Mouse (Mus musculus): Measurements from ENCODE around the gene Ipo13. TPM values are rescaled to one million over a fixed set of nuclear protein-coding genes. Genes with fewer than 3 reads are reported as not detected.

Ipo13 gene
- 40.3 and 48.1 TPM in 2 replicates for polyA plus RNA-seq (2016; fragmentation: Nextera tagmentation; extraction: Ambion mirVana)

DNA sequence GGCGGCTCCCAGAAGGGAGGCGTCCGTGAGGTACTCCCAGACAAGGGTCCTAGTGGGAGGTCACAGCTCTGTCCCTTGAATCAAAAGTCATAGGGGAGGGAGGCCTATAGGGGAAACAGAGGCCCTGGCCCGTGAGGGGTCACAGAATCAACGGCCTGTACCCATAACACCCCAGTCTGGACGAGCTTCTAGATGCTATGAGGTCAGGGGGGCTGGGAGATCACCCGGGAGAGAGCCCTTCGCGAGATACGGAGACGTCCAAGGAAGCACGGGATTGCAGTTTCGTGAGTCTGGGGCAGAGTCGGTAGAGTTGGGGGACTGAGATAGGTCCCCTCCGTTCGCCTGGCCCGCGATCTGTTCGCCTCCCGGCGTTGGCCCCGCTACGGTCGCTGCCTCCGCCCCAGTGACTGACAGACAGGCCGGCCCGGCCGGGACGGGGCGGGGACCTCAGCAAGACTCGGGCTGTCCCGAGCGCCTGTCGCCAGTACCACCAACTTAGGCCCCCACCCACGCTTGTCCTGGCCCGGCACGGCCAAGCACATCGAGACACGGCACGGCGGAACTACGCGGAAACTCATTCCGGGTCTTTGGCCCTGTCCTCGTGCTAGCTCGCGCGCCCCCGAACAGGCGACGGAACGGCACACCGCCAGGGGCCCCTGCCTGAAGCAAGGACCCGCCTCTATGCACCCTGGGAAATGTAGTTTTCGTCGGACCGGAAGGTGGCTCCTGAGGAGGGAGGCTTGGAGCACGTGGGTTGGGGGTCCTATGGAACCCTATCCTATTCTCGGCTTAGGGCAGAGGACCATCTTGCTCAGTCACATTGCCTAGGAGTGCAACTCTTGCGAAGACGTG, at the start of gene Ipo13:
TSS of gene Ipo13 (minus strand) at position 409 of the 852 bp plus-strand sequence.
- Histone ChIP-seq H3K4me3 (replicated peaks) (peak within 1 kb of the TSS; percentile 74), H3K9ac (replicated peaks) (peak within 1 kb of the TSS; percentile 80), H3K4me1 (replicated peaks) (peaks cover 30% of the 10 kb centered on the region), H3K27ac (peak within 1 kb of the TSS; percentile 85), H3K36me3 (peaks cover 26% of the 10 kb centered on the region), H3K27me3 (no peaks in the 10 kb centered on the region), H3K4me2 (peak within 1 kb of the TSS; percentile 100), H3K9me3 (no peaks in the 10 kb centered on the region)
- WGBS, result under 1% methylated on average over 61 of the region's 61 CpGs
- peak; percentile 96 for ATAC-seq (ENCODE audit: insufficient number of reproducible peaks, insufficient read depth, low FRiP score, low TSS enrichment, low read depth)

DNA sequence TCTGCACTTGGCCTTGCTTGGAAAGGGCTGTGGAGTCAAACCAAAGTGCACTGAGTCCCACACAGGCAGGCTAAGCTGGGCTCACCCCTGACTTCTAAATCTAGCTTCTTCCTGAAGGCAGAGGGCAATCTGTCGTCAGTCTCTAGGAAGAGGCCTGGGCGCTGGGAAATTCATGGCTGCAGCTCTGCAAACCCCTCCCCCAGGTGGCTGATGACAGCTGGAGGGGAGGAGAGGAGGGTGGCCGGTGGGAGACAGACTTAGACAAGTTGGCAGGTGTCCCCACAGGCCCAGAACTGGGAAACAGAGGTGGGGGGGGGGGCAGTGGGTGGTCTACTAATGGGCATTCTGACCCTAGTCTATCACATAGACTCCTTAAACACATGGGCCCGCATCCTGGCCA, 42.7 kb upstream of the Ipo13 start:
- Histone ChIP-seq H3K27ac (no peak overlapping the region), H3K9me3 (peaks cover under 1% of the 10 kb centered on the region; the same call in 1 of the 2 replicates), H3K4me2 (no peak overlapping the region), H3K36me3 (peaks cover 71% of the 10 kb centered on the region), H3K4me3 (replicated peaks) (no peak overlapping the region), H3K9ac (replicated peaks) (no peak overlapping the region), H3K4me1 (replicated peaks) (peaks cover 13% of the 10 kb centered on the region), H3K27me3 (no peaks in the 10 kb centered on the region)
- ATAC-seq (ENCODE audit: insufficient number of reproducible peaks, insufficient read depth, low FRiP score, low TSS enrichment, low read depth), result no peak
- WGBS, result 33% methylated on average over 4 of the region's 4 CpGs

DNA sequence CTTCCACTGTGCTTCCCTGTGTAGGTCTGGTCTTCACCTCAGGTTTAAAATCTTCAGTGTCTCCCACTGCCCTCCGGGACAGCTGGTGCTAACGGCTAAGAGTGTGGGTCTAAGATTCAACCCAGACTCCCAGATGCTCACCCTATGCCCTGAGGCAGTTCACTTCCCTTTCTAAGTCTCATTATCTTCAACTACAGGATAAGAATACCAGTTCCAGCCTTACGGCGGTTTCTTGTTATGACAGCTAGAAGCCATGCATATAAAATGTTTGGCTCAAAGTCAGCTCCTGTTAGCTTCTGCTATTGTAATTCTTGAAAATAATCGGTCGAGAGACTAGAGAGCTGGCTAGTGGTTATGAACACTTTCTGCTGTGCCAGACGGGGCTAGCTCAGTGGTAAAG, 32.7 kb upstream of the Ipo13 start:
- Histone ChIP-seq H3K36me3 (peaks cover 36% of the 10 kb centered on the region), H3K4me1 (replicated peaks) (peaks cover 11% of the 10 kb centered on the region), H3K9me3 (peaks cover 6% of the 10 kb centered on the region; the same call in 1 of the 2 replicates), H3K27me3 (no peaks in the 10 kb centered on the region), H3K9ac (replicated peaks) (no peak overlapping the region), H3K4me2 (no peak overlapping the region), H3K4me3 (replicated peaks) (no peak overlapping the region), H3K27ac (no peak overlapping the region)
- ATAC-seq (ENCODE audit: insufficient number of reproducible peaks, insufficient read depth, low FRiP score, low TSS enrichment, low read depth), result no peak
- 75% methylated on average over 7 of the region's 7 CpGs for WGBS

DNA sequence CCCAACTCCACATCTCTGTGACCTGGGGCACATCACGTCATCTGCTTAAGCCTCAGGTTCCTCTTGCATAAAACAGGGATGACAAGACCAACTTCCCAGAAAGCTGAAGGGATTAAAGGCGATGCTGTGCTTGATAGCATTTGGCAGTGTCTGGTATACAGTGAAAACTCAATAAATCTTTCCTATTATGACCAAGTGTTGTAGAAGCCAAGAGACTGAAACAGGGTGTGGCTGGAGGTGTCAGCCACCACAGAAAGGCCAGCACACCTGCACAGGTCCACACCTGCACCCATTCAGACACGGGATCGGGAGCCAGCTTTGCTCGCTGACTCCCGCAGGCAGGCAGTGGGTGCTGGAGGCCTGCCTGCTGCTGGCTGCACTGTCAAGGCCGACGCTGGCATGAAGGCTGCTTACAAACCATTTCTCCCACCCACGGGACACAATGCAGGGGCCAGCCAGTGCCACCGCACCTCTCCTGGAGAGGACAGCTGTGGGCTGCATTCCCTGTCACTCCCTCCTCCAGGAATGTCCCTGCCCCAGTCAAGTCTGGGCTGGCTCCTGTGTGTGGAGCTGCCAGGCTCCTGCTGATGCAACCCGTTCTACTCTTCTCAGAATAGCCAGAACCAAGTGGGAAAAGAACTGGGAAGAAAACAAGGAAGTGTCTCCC, 32.0 kb upstream of the Ipo13 start:
- ATAC-seq (ENCODE audit: insufficient number of reproducible peaks, insufficient read depth, low FRiP score, low TSS enrichment, low read depth), result no peak
- Histone ChIP-seq H3K27me3 (no peaks in the 10 kb centered on the region), H3K4me1 (replicated peaks) (peaks cover 14% of the 10 kb centered on the region), H3K4me2 (no peak overlapping the region), H3K36me3 (peaks cover 29% of the 10 kb centered on the region), H3K4me3 (replicated peaks) (no peak overlapping the region), H3K27ac (no peak overlapping the region), H3K9ac (replicated peaks) (no peak overlapping the region), H3K9me3 (no peaks in the 10 kb centered on the region)
- 82% methylated on average over 11 of the region's 11 CpGs for WGBS

DNA sequence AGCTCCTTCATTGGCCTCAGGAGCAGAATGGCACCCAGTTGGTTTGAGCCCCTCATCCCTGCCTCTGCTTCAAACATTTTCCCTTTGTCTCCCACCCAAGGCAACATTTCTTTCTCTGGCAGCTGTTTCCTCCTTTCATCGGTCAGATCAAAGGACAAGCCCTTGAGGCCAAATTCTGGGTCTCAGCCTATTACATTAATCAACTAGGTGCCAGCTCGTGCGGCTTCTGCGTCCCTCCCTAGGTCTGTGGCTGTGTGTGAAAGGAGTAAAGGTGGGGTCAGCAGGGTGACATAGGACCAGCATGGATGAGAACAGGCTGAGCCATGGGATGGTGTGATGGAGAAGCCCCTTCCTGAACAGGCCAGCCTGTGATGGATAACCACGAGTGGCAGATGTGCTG, 28.5 kb upstream of the Ipo13 start:
- H3K27me3 ChIP-seq, result no peaks in the 10 kb centered on the region
- H3K9me3 ChIP-seq, result no peaks in the 10 kb centered on the region
- H3K4me1 ChIP-seq (replicated peaks), result peaks cover 14% of the 10 kb centered on the region
- H3K9ac ChIP-seq (replicated peaks), result no peak overlapping the region
- peaks cover 34% of the 10 kb centered on the region for H3K36me3 ChIP-seq
- WGBS, result 8% methylated on average over 5 of the region's 5 CpGs
- H3K4me3 ChIP-seq (replicated peaks), result no peak overlapping the region
- H3K27ac ChIP-seq, result no peak overlapping the region
- no peak for ATAC-seq (ENCODE audit: insufficient number of reproducible peaks, insufficient read depth, low FRiP score, low TSS enrichment, low read depth)
- no peak overlapping the region for H3K4me2 ChIP-seq

DNA sequence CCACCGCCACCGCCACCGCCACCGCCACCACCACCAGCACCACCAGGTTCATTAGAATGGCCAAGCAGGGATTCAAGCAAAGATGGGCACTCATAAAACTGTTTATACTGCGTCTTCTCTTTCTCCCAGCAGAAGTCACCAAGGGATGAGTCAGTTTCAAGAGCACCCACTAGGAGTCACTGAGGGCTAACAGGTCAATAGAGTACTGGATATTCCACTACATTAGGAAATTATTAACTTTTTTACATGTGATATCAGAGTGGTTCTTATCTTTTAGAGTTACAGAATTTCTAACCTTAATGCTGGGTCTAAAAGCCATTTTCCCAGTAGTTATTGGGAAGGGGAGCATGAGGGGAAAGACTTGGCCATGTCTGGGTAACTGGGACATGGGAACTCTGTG, 22.2 kb upstream of the Ipo13 start:
- no peak overlapping the region for H3K4me2 ChIP-seq
- no peaks in the 10 kb centered on the region for H3K4me1 ChIP-seq (replicated peaks)
- H3K9me3 ChIP-seq, result no peaks in the 10 kb centered on the region
- H3K9ac ChIP-seq (replicated peaks), result no peak overlapping the region
- no peaks in the 10 kb centered on the region for H3K27me3 ChIP-seq
- H3K27ac ChIP-seq, result no peak overlapping the region
- no peak overlapping the region for H3K4me3 ChIP-seq (replicated peaks)
- 94% methylated on average over 5 of the region's 5 CpGs for WGBS
- no peak for ATAC-seq (ENCODE audit: insufficient number of reproducible peaks, insufficient read depth, low FRiP score, low TSS enrichment, low read depth)
- H3K36me3 ChIP-seq, result peaks cover 44% of the 10 kb centered on the region

DNA sequence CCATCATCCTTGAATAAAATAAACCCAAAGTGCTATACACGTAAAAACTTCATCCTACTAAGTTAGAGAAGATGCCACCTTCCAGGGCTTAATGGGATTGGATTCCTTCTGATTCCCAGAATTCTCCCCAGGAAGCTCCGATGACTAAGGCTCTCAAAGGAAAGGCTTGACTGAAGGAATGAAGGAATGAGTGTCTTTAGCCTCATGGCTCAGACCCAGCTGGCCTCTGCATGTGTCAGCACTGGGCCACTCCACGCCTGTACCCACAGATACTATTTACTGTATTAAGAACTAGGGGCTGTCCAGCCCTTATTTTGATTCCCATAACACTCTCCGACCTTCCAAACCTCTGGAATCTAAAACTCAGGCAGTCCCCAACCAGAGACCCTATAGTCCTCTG, 19.3 kb upstream of the Ipo13 start:
- ATAC-seq (ENCODE audit: insufficient number of reproducible peaks, insufficient read depth, low FRiP score, low TSS enrichment, low read depth), result no peak
- Histone ChIP-seq H3K9ac (replicated peaks) (no peak overlapping the region), H3K9me3 (no peaks in the 10 kb centered on the region), H3K27ac (no peak overlapping the region), H3K27me3 (no peaks in the 10 kb centered on the region), H3K36me3 (peaks cover 32% of the 10 kb centered on the region), H3K4me2 (no peak overlapping the region), H3K4me3 (replicated peaks) (no peak overlapping the region), H3K4me1 (replicated peaks) (peaks cover 11% of the 10 kb centered on the region)
- 90% methylated on average over 4 of the region's 4 CpGs for WGBS

DNA sequence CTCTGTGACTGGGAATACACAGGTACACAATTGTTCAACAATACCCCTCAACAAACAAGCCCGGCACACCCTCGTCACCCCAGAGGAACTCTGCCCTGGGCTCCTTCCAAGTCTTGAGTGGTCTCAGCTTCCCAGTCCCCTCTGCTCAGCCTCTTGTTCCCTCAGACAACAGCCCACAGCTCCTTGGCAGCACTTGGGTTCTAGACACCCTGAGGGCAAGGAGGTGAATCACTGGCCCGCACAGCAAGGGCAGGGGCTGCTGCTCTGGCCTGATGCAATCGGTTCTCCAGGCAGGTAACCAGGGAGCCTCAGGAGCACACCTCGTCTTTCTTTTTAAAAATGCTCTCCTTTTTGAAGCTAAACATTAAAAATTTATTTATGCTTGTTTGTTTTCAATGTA, 18.4 kb upstream of the Ipo13 start:
- ATAC-seq (ENCODE audit: insufficient number of reproducible peaks, insufficient read depth, low FRiP score, low TSS enrichment, low read depth), result no peak
- 85% methylated on average over 5 of the region's 5 CpGs for WGBS
- 0 out of 2 replicates have a peak, but pooled peaks cover 2% of the 10 kb centered on the region for H3K27me3 ChIP-seq
- peaks cover 29% of the 10 kb centered on the region for H3K36me3 ChIP-seq
- no peak overlapping the region for H3K27ac ChIP-seq
- no peak overlapping the region for H3K4me2 ChIP-seq
- peaks cover 19% of the 10 kb centered on the region for H3K4me1 ChIP-seq (replicated peaks)
- H3K4me3 ChIP-seq (replicated peaks), result no peak overlapping the region
- no peaks in the 10 kb centered on the region for H3K9me3 ChIP-seq
- H3K9ac ChIP-seq (replicated peaks), result no peak overlapping the region

DNA sequence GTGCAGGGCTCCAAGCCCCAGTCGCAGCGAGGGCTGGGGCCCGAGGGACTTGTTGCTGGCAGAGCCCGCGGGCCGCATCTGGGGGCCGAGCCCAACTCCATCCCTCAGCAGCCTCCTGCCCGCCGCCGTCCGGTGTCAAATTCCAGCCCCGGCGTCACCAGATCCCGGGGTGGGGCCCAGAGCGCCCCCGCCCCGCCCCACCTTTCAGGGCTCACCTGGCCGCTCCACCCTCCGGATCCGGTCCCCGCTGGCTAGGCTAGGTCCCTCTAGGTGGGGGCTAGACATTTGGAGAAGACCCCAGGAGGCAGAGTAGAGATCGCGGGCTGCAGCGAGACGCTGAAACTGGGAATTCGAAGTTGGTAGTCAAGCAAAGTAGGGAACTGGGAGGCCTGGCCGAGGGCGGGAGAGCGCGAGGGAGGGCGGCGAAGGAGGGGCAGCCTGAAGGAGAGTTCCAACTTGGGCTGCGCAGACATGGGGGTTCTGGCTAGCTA, 14.6 kb upstream of the Ipo13 start, which contains the start of gene Artn:
TSS of gene Artn (minus strand) at position 373 of the 491 bp plus-strand sequence.
- Histone ChIP-seq H3K27me3 (peaks cover 39% of the 10 kb centered on the region), H3K9ac (replicated peaks) (peak within 1 kb of the TSS; percentile 64)
- WGBS, result under 1% methylated on average over 33 of the region's 33 CpGs

DNA sequence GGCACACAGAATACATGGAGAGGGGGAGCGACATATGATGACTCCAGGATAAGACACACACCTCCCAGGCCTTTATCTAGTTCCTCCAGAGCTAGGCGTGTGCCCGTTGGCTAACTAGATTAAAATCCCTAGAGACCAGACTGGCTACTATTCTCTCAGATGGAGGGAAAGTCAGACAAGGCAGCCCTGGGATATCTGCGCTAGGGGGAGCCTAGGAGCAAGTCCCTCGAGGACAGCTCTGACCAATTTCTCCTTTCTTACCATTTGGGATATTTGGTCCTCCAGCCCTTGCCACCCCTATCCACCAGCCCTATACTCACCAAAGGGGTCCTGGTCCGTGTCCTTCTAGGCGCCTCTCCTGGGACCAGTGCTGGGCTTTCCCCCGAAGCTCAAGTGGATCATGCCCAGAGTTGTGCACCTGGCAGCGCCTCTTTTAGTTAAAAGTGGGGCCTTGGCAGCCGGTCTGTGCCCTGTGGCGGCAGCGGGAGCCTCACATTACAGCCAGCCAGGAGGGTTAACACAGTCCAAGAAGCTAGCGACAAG, 14.0 kb upstream of the Ipo13 start:
- Histone ChIP-seq H3K4me3 (replicated peaks) (peak overlapping the region; percentile 49), H3K36me3 (peaks cover 23% of the 10 kb centered on the region), H3K27me3 (peaks cover 46% of the 10 kb centered on the region), H3K4me2 (peak overlapping the region; percentile 97), H3K9me3 (no peaks in the 10 kb centered on the region), H3K4me1 (replicated peaks) (peaks cover 40% of the 10 kb centered on the region), H3K9ac (replicated peaks) (peak overlapping the region; percentile 64), H3K27ac (peak overlapping the region; percentile 82)
- WGBS, result 1% methylated on average over 13 of the region's 13 CpGs
- peak; percentile 21; the same call in 1 of the 2 replicates for ATAC-seq (ENCODE audit: insufficient number of reproducible peaks, insufficient read depth, low FRiP score, low TSS enrichment, low read depth)

More for the DNA sequence above, 14.6 kb upstream of the Ipo13 start, which contains the start of gene Artn:
- Histone ChIP-seq H3K9me3 (no peaks in the 10 kb centered on the region), H3K27ac (peak within 1 kb of the TSS; percentile 82), H3K4me2 (peak within 1 kb of the TSS; percentile 97), H3K4me3 (replicated peaks) (peak within 1 kb of the TSS; percentile 49), H3K36me3 (peaks cover 23% of the 10 kb centered on the region), H3K4me1 (replicated peaks) (peaks cover 40% of the 10 kb centered on the region)
- peak; percentile 41; the same call in 1 of the 2 replicates for ATAC-seq (ENCODE audit: insufficient number of reproducible peaks, insufficient read depth, low FRiP score, low TSS enrichment, low read depth)

DNA sequence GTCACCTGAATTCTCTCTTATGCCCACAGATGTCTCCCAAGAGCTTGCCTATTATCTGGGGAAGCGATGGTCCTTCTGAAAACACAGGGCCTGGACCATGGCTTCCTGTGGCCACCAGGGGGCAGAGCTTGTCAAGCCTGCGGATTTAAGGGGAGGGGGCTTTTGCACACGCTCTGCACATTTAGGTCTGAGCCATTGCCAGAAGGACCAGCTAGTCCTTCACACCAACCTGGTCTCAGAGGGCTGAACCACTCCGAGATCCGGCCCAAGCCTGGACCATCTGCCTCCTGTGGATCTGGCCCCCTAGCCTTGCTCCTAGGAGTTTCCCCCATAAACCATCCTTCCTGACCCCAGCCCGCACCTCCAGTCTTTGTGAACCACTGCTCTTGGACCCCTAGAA, 13.4 kb upstream of the Ipo13 start:
- Histone ChIP-seq H3K4me3 (replicated peaks) (peak overlapping the region; percentile 49), H3K9me3 (no peaks in the 10 kb centered on the region), H3K27ac (peak overlapping the region; percentile 31; the same call in 1 of the 2 replicates), H3K9ac (replicated peaks) (no peak overlapping the region), H3K4me2 (peak overlapping the region; percentile 97), H3K27me3 (peaks cover 47% of the 10 kb centered on the region), H3K36me3 (peaks cover 23% of the 10 kb centered on the region), H3K4me1 (replicated peaks) (peaks cover 40% of the 10 kb centered on the region)
- WGBS, result 7% methylated on average over 6 of the region's 6 CpGs
- ATAC-seq (ENCODE audit: insufficient number of reproducible peaks, insufficient read depth, low FRiP score, low TSS enrichment, low read depth), result no peak; the same call in 1 of the 2 replicates
